Mouse (Mus musculus) liver, embryonic 14.5 days (tissue): ENCODE results near the gene Uba7.

Source experiments
- CTCF ChIP-seq: IDR thresholded peaks from 2 replicates; pipeline ENCODE4 v1.5.1; 2016; ENCODE audit warnings: antibody characterized with exemption, low read depth, control low read depth
- EP300 ChIP-seq: IDR thresholded peaks from 2 replicates; pipeline ENCODE4 v1.6.1; 2016; ENCODE audit warnings: antibody characterized with exemption, low read depth

DNA sequence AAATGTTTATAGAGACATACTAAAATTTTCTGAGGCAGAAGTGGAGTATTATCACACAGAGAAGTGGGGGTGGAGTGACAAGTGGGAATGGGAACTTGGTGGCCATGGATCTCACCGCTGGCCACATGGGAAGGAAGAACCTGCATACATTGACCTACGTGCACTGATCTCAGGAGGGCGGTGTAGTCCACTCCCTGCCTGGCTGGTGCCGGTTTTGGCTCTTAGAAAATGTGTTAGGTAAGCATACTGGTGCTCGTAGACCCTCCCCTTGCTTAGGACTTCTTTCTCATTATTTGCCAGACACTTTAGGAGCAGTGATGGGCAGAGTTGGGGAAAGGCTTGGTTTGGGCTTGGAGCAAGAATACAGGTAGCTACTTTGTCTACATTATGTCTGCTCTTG, 32.7 kb downstream of the Uba7 start:
- TF ChIP-seq CTCF (no peak), EP300 (no peak)
